Mouse (Mus musculus) ES-E14 (cell line): Measurements from ENCODE around the gene Kcnj10.

Source experiments
- HCFC1 ChIP-seq: IDR thresholded peaks from 2 replicates; pipeline ENCODE4 v1.6.1; 2012; ENCODE audit warnings: low read length, inconsistent platforms, borderline replicate concordance; ENCODE audit not compliant: insufficient read depth
- ZNF384 ChIP-seq: IDR thresholded peaks from 2 replicates; pipeline ENCODE4 v1.6.1; 2012; ENCODE audit warnings: low read depth, low read length, inconsistent platforms

GRCm38 (mm10) chr1:172364684-172365083 lies 23.7 kb downstream of the Kcnj10 start:
- TF ChIP-seq HCFC1 (no peak), ZNF384 (no peak)
